Mouse (Mus musculus) embryonic fibroblast, embryonic 13.5 days (primary cell): ENCODE results near the gene Gse1.

Source experiments
- CTCF ChIP-seq: IDR thresholded peaks from 2 replicates; pipeline ENCODE4 v1.5.1; 2011; ENCODE audit warnings: mild to moderate bottlenecking, control low read depth, low read length, moderate library complexity, borderline replicate concordance; ENCODE audit not compliant: insufficient read depth
- POLR2A ChIP-seq: IDR thresholded peaks from 2 replicates; pipeline ENCODE4 v1.6.1; 2011; ENCODE audit warnings: low read depth, mild to moderate bottlenecking, control low read depth, low read length, moderate library complexity

- TF ChIP-seq CTCF = no peak
- TF ChIP-seq POLR2A = no peak
Observed at GRCm38 (mm10) chr8:120401712-120402111, 173.5 kb downstream of the Gse1 start.
